Mouse (Mus musculus) adrenal gland, adult 2 months (tissue): Measurements from ENCODE around the gene Atp6v0a1. TPM values are rescaled to one million over a fixed set of nuclear protein-coding genes. Genes with fewer than 3 reads are reported as not detected.
"Not testable (repeated sequence)": the region's sequence is repeated elsewhere in the genome, so short reads cannot be mapped to it uniquely, and the experiment has no call there.

Experiments used
- DNase-seq: peaks from one replicate; pipeline ENCODE4 v3.0.0; 2021
- polyA plus RNA-seq: library from polyadenylated mRNA; depleted of rRNA; stranded (reverse); fragments of >200 nt; gene quantifications from 2 replicates; pipeline ENCODE4 v1.2.3, GENCODE M21; 2012
- total RNA-seq, 2 experiments: library from RNA; stranded (reverse); gene quantifications; 2 replicates each; pipeline ENCODE4 v1.2.3; 2021

Gene Atp6v0a1
- total and polyA plus RNA-seq, 3 experiments = 98.0 to 159 (median 116) TPM

DNA sequence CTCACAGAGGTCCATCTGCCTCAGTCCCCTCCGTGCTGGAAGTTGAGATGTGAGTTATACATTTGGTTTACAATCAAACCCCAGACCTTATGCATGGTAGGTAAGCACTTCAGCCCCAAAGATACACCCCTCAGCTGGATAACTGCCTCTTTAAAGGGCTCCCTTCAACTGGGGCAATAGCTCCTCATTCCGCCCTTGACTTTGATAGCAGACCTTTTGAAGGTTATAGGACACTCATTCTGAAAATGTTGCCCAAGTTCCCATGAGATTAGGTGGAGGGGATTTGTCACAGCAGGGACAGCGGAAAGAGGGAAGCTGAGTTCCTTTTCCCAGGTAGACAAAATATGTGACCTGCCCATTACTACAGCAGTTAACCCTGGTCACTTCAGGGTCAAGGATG lies 28.0 kb upstream of the Atp6v0a1 start:
- DNase-seq = peak; percentile 64

- DNase-seq = no peak
These were observed 27.2 kb upstream of the Atp6v0a1 start for GRCm38 (mm10) chr11:100982087-100982486.

GRCm38 (mm10) chr11:100983125-100983777 lies 26.0 kb upstream of the Atp6v0a1 start:
- DNase-seq = peak; percentile 86

- DNase-seq = no peak
These were observed 25.5 kb upstream of the Atp6v0a1 start for GRCm38 (mm10) chr11:100983778-100984131.

GRCm38 (mm10) chr11:100985607-100986006 lies 23.6 kb upstream of the Atp6v0a1 start:
- DNase-seq = no peak

- no peak for DNase-seq
These were observed 20.6 kb upstream of the Atp6v0a1 start for GRCm38 (mm10) chr11:100988674-100989073.

GRCm38 (mm10) chr11:100989666-100990065 lies 19.6 kb upstream of the Atp6v0a1 start:
- no peak for DNase-seq

DNA sequence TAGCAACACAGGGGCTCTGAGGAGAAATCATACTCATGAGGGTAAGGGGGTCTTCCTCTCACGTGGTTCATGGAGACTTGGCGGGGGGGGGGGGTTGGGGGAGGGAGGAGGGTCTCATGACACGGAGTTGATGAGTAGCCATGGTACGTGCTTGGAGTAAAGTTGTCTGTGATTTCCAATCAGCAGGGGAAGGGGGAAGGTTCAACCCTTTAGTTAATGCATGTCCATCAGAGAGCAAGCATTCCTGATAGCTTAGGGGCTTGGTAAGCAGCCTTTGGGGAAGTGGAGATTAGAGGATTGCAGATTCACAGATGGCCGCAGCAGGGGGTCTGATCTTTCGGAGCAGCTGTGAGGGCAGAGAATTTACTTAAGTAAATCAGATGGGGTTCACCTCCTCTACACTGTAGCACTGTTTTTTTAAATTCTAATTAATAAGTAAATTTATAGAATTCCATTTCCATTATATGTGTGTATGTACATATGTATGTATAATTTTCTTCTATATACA lies 18.2 kb upstream of the Atp6v0a1 start:
- DNase-seq = no peak

DNA sequence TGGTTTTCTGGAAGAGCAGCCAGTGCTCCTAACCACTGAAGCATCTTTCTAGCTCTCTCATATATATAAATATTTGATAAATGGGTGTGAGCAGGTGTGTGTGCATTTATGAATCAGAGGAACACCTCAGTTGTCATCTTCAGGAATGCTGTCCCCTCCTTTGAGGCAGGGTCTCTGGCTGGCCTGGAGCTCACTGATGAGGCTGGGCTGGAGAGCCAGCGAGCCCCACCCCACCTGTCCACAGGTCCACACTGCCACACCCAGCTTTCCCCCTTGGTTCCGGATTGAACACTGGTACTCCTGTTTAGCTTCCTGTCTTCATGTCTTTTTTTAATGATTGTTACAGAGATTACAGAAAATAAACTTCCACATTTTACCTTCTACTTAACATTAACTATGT lies 15.8 kb upstream of the Atp6v0a1 start:
- DNase-seq = no peak

- DNase-seq = no peak
These were observed 15.0 kb upstream of the Atp6v0a1 start for GRCm38 (mm10) chr11:100994233-100994632.

DNA sequence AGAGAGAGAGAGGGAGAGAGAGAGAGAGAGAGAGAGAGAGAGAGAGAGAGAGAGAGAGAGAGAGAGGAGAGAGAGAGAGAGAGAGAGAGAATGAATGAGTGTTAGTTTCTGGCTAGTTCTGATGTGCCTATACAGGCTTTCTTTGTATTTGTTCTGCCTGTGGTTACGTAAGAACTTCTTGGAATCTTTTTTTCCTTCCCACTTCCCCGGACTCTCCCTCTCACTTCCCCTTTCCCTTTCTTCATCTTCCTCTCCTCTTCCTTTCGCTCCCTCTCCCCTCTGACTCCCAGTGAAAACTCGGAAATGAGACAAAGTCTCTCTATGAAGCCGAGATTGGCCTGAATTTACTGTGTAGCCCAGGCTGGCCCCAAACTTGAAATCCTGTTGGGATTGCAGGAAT lies 14.6 kb upstream of the Atp6v0a1 start:
- no peak for DNase-seq

DNA sequence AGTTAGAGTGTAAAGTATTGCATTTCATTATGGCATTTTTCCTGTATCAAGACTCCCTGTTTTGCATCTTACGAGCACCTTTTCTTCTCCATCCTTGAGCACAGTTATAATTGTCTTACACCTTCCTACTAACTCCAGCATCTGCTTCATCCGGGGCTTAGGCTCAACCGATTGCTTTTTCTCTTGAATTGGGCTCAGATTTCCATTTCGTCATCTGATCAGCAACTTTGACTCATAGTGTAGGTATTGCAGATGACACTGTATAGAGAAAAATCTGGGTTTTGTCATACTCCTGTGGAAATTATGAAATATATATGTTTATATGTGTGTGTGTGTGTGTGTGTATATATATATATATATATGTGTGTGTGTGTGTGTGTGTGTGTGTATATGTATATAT lies 12.8 kb upstream of the Atp6v0a1 start:
- no peak for DNase-seq

DNA sequence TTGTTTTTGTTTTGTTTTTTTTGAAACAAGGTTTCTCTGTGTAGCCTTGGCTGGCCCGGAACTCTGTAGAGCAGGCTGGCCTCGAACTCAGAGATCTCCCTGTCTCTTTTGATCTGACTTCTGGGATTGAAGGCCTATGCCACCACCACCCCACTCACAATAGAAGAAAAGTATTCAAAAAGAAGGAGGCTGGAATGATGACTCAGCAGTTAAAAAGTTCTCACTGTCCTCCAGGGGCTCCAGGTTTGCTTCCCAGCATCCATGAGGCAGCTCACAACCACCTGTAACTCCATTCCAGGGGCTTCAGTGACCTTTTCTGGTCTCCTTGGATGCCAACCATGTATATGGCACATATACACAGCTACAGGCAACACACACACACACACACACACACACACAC lies 10.4 kb upstream of the Atp6v0a1 start:
- no peak for DNase-seq

DNA sequence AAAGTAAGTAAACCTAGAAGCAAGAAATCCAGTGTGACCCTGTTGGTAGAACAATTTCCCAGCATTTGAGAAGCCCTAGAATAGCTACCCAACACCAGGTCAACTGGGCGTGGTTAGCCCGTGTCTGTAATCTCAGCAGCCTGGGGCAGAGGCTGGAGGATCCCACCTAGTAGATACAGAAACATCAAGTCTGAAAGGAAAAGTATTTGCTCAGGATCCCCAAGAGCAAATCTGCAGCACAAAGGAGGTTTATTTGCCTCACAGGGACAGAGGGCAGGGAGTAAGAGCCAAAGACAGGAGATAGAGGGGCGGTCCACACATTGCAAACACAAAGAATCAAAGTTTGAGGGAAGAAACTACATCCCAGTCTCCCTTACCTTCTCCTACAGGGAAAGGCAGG lies 10.0 kb upstream of the Atp6v0a1 start:
- no peak for DNase-seq

GRCm38 (mm10) chr11:101001875-101002552 lies 7.2 kb upstream of the Atp6v0a1 start:
- not testable (repeated sequence) for DNase-seq

- no peak for DNase-seq
These were observed 6.1 kb upstream of the Atp6v0a1 start for GRCm38 (mm10) chr11:101003025-101003685.

GRCm38 (mm10) chr11:101008206-101009045 lies 826 bp upstream of the Atp6v0a1 start:
- peak; percentile 44 for DNase-seq

- peak; percentile 52 for DNase-seq
These were observed 884 bp downstream of the Atp6v0a1 start for GRCm38 (mm10) chr11:101009888-101010784.

- no peak for DNase-seq
These were observed 2.4 kb downstream of the Atp6v0a1 start for GRCm38 (mm10) chr11:101011641-101012040.

DNA sequence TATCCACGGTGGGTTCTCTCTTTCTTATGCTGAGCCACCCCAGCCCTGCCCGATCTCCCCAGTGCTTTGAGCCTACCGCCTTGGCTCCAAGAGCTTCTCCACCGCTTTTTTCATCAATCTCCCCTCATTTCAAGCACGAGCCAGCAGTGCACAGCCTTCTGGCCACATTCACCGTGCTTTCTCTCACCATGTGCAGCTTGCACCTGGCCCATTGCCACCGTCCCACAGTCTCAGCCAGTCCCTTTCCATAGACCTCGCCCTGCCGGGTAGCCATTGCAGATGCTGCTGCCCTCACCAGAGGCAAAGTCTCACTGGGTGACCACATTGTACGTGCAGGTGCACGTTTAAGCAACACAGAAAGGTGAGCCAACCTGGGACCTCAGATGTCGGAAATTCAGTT lies 14.1 kb downstream of the Atp6v0a1 start:
- no peak for DNase-seq

- no peak for DNase-seq
These were observed 14.7 kb downstream of the Atp6v0a1 start for GRCm38 (mm10) chr11:101024001-101024400.
